Mouse (Mus musculus) C2C12 (cell line): ENCODE measurements around the gene Cmklr1.

Experiments used
- MAX ChIP-seq: IDR thresholded peaks from one replicate; pipeline ENCODE4 v1.6.1; 2011; ENCODE audit warnings: mild to moderate bottlenecking, control low read depth
- MYOD1 ChIP-seq: IDR thresholded peaks from one replicate; pipeline ENCODE4 v1.6.1; 2011; ENCODE audit warnings: low read depth; ENCODE audit not compliant: control insufficient read depth, insufficient read length

DNA sequence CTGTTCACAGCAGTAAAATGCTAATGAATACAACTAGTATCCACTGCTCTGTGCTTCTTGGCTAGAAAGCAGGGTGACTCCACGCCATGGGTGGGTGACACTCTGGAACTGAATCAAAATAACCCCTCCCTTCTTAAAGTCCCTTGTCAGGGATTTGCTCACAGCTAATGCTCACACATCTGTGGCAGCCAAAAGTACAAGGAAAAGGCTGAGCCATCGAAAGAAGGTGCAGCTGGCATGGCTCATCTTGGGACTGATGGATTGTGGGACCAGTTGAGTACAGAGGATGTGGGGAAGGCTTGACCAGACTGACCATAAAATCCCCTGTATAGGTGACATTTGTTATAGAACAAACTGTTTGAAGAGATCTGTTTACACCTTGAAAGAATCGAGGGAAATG, 44.1 kb downstream of the Cmklr1 start:
- TF ChIP-seq MYOD1 (no peak), MAX (no peak)
